Mouse (Mus musculus): ENCODE data around the gene Slc15a1. TPM values are rescaled to one million over a fixed set of nuclear protein-coding genes. Genes with fewer than 3 reads are reported as not detected.
A peak's percentile ranks its signal among the peaks of the same experiment; 100 is the strongest.

Slc15a1 gene
- polyA plus RNA-seq, 1 experiment from 2014 or later = 0.08 TPM

DNA sequence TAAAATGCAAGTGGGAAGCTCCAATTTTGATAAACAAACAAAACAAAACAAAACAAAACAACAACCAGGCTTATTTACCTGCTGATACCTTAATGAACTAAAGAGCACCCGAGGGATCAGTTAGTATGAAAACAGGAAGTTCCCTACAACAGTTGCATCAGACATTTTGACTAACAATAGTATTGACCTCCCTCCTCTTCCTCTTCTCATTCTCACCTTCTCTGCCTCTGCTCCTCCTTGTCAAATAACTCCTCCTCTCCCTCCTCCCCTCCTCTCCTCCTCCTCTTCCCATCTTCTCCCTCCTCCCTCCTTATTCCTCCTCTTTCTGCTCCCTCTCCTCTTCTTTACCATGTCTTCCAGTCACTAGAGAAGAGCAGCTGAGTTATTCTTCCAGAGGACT, 22.1 kb upstream of the Slc15a1 start:
- Histone ChIP-seq H3K27me3 (peaks cover 9% of the 10 kb centered on the region; the same call in 1 of the 2 replicates), H3K4me2 (no peak overlapping the region), H3K4me3 (no peak overlapping the region), H3K9me3 (no peaks in the 10 kb centered on the region), H3K9ac (no peak overlapping the region), H3K4me1 (no peaks in the 10 kb centered on the region), H3K36me3 (no peaks in the 10 kb centered on the region), H3K27ac (no peak overlapping the region)
- ATAC-seq (ENCODE audit: insufficient number of reproducible peaks, insufficient read depth, low FRiP score, low TSS enrichment, low read depth) = no peak
- WGBS = 71% methylated on average over 1 of the region's 1 CpGs

DNA sequence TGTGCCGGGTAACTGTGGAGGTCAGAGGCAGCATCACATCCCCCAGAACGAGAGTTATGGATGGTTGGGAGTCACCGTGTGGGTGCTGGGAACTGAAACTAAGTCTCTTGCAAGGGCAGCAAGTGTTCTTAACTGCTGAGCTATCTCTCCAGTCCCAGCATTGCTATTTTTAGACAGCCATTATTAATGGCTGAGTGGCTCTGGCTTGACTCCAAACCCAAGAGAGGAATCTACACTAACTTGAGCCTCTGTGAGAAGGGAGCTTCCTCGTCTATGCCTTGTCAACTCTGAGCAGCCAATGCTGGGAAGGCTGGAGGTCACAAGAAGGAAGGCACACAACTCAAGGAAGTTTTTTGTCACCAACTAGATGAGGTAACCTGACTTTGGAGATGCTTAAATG, 16.7 kb upstream of the Slc15a1 start:
- WGBS = 81% methylated on average over 4 of the region's 4 CpGs
- Histone ChIP-seq H3K9ac (no peak overlapping the region), H3K4me1 (no peaks in the 10 kb centered on the region), H3K4me2 (no peak overlapping the region), H3K27ac (no peak overlapping the region), H3K27me3 (no peaks in the 10 kb centered on the region; the same call in 1 of the 2 replicates), H3K4me3 (no peak overlapping the region), H3K9me3 (no peaks in the 10 kb centered on the region), H3K36me3 (no peaks in the 10 kb centered on the region)
- no peak for ATAC-seq (ENCODE audit: insufficient number of reproducible peaks, insufficient read depth, low FRiP score, low TSS enrichment, low read depth)

DNA sequence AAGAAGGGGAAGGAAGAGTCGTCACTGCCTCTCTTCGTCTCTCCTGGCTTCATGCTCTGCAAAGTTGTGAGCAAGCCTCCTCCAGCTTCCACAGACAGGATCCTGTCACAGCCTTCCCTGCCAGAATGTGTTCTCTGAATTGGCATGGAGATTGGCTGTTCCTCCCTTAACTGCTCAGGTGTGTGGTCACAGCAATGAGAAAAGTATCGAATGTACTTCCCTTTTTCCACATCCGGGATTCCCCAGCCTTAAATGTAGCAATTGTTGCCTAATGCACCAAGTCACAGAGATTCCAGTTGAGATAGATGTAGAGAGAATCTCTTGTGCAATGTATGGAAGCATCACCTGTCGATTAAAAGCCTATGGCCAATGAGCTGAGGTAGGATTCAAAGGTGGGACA, 11.8 kb upstream of the Slc15a1 start:
- no peak for ATAC-seq (ENCODE audit: insufficient number of reproducible peaks, insufficient read depth, low FRiP score, low TSS enrichment, low read depth)
- no peaks in the 10 kb centered on the region for H3K36me3 ChIP-seq
- 83% methylated on average over 5 of the region's 5 CpGs for WGBS
- no peak overlapping the region for H3K4me2 ChIP-seq
- H3K9me3 ChIP-seq = no peaks in the 10 kb centered on the region
- no peaks in the 10 kb centered on the region for H3K4me1 ChIP-seq
- H3K27ac ChIP-seq = no peak overlapping the region
- H3K27me3 ChIP-seq = no peaks in the 10 kb centered on the region; the same call in 1 of the 2 replicates
- H3K4me3 ChIP-seq = no peak overlapping the region
- no peak overlapping the region for H3K9ac ChIP-seq

DNA sequence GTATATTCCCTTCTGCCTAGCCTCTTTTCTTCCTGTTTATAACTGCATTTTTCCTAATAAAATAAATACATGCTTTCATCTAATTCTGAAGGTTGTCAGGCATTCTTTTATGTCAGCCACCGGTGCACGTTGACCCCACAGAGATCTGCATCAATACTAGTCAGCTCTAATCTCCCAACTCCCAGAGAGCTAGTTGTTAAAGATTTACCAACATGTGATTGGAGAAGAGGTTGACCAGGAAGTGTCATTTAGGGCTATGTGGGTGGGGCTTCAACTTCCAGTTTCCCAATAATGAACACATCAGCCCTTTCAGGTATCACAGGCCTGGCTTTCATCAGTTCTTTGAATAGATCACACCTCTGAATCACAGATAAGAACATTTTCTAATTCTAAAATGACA, 3.9 kb upstream of the Slc15a1 start:
- 68% methylated on average over 2 of the region's 2 CpGs for WGBS

DNA sequence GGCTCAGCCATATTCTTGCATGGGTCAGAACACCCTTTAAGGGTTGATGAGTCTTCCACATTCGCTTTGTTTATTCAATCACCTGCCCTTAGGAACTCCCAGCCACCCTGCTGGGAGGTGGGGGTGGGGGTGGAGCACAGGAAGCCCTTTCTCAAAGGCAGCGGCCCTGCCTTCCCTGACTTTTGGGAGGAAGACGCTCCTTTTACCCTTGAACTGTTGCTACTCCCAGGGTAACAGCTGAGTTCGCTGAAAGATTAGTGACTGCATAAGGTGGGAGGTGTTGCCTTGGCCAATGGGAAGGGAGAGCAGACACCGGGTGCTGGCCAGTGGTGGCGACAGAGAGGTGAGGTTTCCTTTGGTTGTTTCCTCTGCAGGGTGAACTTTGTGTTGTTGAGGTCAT, 1.3 kb upstream of the Slc15a1 start:
- Histone ChIP-seq H3K4me3 (no peak overlapping the region), H3K27me3 (peaks cover 51% of the 10 kb centered on the region), H3K9me3 (0 out of 2 replicates have a peak, but pooled peaks cover 2% of the 10 kb centered on the region), H3K36me3 (no peaks in the 10 kb centered on the region), H3K9ac (no peak overlapping the region), H3K4me2 (no peak overlapping the region), H3K4me1 (peaks cover 7% of the 10 kb centered on the region; the same call in 1 of the 2 replicates), H3K27ac (no peak overlapping the region)
- 16% methylated on average over 6 of the region's 6 CpGs for WGBS
- ATAC-seq (ENCODE audit: insufficient number of reproducible peaks, insufficient read depth, low FRiP score, low TSS enrichment, low read depth) = no peak

More for the DNA sequence above, 3.9 kb upstream of the Slc15a1 start:
- H3K4me2 ChIP-seq = no peak overlapping the region
- peaks cover 37% of the 10 kb centered on the region for H3K27me3 ChIP-seq
- no peaks in the 10 kb centered on the region for H3K36me3 ChIP-seq
- H3K4me1 ChIP-seq = peaks cover 7% of the 10 kb centered on the region; the same call in 1 of the 2 replicates
- no peak overlapping the region for H3K9ac ChIP-seq
- no peak for ATAC-seq (ENCODE audit: insufficient number of reproducible peaks, insufficient read depth, low FRiP score, low TSS enrichment, low read depth)
- H3K4me3 ChIP-seq = no peak overlapping the region
- 0 out of 2 replicates have a peak, but pooled peaks cover 2% of the 10 kb centered on the region for H3K9me3 ChIP-seq
- H3K27ac ChIP-seq = no peak overlapping the region

DNA sequence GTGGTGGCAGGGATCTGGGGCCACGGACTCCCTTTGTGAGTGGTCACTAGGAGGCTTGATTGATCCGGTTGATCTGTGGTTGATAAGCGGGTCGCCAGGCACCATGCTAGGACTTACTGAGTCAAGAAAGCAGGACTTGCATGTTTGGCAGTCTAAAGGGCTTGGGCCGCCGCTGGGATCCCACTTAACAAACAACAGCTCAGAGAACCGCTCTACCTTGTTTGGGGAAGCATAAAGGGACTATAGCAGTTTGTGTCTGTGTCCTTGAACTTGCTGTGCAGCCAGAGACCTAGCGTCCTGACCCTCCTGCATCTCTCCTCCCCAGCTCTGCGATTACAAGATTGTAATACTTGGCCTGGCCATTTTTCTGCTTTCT, 421 bp upstream of the Slc15a1 start:
- no peaks in the 10 kb centered on the region for H3K9me3 ChIP-seq
- 23% methylated on average over 9 of the region's 9 CpGs for WGBS
- no peaks in the 10 kb centered on the region for H3K36me3 ChIP-seq
- H3K4me1 ChIP-seq = peaks cover 7% of the 10 kb centered on the region; the same call in 1 of the 2 replicates
- ATAC-seq (ENCODE audit: insufficient number of reproducible peaks, insufficient read depth, low FRiP score, low TSS enrichment, low read depth) = no peak
- H3K4me2 ChIP-seq = peak overlapping the region; percentile 45; the same call in 1 of the 2 replicates
- peaks cover 51% of the 10 kb centered on the region for H3K27me3 ChIP-seq
- H3K9ac ChIP-seq = no peak overlapping the region
- no peak overlapping the region for H3K27ac ChIP-seq
- H3K4me3 ChIP-seq = no peak overlapping the region

DNA sequence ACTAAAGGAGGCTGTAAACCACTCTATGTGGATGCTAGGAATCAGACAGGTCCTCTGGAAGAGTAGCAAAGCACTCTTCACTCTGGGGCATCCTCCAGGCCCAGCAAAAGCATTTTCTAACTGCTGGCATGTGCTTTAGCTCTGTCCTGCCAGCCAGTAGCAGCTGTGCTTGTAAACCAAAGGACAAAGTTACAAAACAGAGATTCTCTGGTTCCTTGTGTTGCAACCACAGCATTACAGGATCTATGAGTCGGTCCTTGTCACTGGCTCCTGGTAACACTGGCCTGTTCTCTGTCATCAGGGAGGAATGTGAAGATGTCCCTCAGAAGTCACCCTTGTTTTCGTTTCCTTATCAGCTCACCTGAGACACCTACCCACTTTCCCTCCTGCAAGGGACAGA, 4.5 kb downstream of the Slc15a1 start:
- Histone ChIP-seq H3K4me3 (no peak overlapping the region), H3K36me3 (no peaks in the 10 kb centered on the region), H3K27ac (no peak overlapping the region), H3K9me3 (no peaks in the 10 kb centered on the region), H3K9ac (no peak overlapping the region), H3K4me1 (peaks cover 7% of the 10 kb centered on the region; the same call in 1 of the 2 replicates), H3K27me3 (peaks cover 31% of the 10 kb centered on the region), H3K4me2 (no peak overlapping the region)
- WGBS = 73% methylated on average over 2 of the region's 2 CpGs
- no peak for ATAC-seq (ENCODE audit: insufficient number of reproducible peaks, insufficient read depth, low FRiP score, low TSS enrichment, low read depth)

DNA sequence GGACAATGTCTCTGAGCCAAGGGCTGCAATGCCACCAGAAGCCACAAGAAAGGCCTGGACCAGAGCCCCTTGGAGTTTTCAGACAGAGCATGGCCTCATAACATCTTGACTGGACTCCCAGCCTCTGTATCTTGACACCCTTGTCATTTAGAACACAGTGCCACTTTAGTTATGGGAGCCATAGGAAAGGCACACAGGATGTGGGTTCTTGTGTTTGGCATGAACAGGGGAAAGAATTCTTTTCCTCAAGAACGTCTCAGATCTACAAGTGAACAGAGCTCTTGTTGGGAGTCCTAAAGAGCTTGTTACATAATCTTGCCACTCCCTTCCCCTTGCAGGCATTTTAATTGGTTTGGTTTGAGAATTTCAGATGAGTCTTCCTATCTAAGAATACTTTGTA, 5.3 kb downstream of the Slc15a1 start:
- no peak overlapping the region for H3K4me3 ChIP-seq
- no peak overlapping the region for H3K27ac ChIP-seq
- H3K9me3 ChIP-seq = no peaks in the 10 kb centered on the region
- H3K4me2 ChIP-seq = no peak overlapping the region
- peaks cover 3% of the 10 kb centered on the region; the same call in 1 of the 2 replicates for H3K4me1 ChIP-seq
- no peaks in the 10 kb centered on the region for H3K36me3 ChIP-seq
- WGBS = 41% methylated on average over 1 of the region's 1 CpGs
- ATAC-seq (ENCODE audit: insufficient number of reproducible peaks, insufficient read depth, low FRiP score, low TSS enrichment, low read depth) = no peak
- H3K27me3 ChIP-seq = peaks cover 23% of the 10 kb centered on the region
- H3K9ac ChIP-seq = no peak overlapping the region

DNA sequence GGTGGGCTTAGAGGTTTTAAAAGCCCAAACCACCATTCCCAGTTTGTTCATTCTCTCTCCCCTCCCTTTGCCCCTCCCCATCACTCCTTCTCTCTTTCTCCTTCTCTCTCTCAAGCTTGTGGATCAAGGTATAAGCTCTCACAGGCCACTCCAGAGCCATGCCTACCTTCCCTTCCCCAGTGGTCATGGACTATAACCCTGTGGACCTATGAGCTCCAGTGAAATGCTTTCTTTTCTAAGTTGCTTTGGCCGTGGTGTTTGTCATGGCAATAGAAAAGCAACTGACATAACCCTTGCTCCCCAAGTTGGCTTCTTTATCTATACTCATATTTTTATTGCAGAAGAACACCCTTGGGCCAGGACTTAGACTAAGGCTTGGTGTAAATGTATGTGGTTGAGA, 7.3 kb downstream of the Slc15a1 start:
- no peaks in the 10 kb centered on the region for H3K9me3 ChIP-seq
- H3K4me3 ChIP-seq = no peak overlapping the region
- H3K27ac ChIP-seq = no peak overlapping the region
- WGBS = 75% methylated on average over 1 of the region's 1 CpGs
- H3K4me2 ChIP-seq = no peak overlapping the region
- ATAC-seq (ENCODE audit: insufficient number of reproducible peaks, insufficient read depth, low FRiP score, low TSS enrichment, low read depth) = no peak
- H3K9ac ChIP-seq = no peak overlapping the region
- peaks cover 6% of the 10 kb centered on the region; the same call in 1 of the 2 replicates for H3K27me3 ChIP-seq
- H3K36me3 ChIP-seq = no peaks in the 10 kb centered on the region
- H3K4me1 ChIP-seq = no peaks in the 10 kb centered on the region

DNA sequence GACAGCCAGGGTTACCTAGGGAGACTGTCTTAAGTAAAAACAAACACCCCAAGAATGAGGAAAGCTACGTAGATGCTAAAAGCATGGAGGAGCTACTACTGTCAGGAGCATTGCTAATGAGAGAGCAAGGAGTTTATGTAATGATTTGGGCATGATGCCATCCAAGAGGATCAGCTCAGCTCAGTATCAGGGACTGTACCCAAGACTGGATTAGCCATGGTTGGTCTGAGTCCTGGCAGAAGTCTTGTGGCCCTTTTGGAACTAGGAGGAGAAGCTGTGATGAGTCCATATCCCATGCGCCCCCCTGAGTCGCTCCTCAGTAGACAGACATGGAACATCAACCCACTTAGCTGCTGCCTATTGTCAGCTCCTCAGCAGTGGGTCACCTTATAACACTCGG, 9.3 kb downstream of the Slc15a1 start:
- no peaks in the 10 kb centered on the region for H3K4me1 ChIP-seq
- ATAC-seq (ENCODE audit: insufficient number of reproducible peaks, insufficient read depth, low FRiP score, low TSS enrichment, low read depth) = no peak
- H3K27ac ChIP-seq = no peak overlapping the region
- H3K4me2 ChIP-seq = no peak overlapping the region
- no peak overlapping the region for H3K9ac ChIP-seq
- WGBS = 83% methylated on average over 4 of the region's 4 CpGs
- no peaks in the 10 kb centered on the region for H3K9me3 ChIP-seq
- peaks cover 10% of the 10 kb centered on the region for H3K27me3 ChIP-seq
- H3K4me3 ChIP-seq = no peak overlapping the region
- H3K36me3 ChIP-seq = no peaks in the 10 kb centered on the region

DNA sequence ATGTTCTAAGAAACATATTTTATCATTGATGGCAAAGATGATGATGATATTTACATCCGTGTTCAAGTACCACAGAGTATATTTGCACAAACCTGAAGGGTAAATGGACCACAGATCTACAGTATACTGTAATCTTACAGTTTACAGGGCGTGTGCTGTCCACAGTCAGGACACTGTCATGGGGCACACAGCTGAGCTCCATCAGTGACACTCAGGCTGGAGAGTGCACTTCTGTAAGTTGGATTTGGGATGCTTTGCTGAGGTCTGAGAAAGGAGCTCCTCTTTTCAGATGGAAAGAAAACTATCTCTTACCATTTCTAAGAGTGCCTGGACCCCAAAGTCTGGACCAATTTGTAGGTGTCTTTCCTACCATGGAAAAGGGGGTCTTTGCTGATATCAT, 9.9 kb downstream of the Slc15a1 start:
- Histone ChIP-seq H3K27me3 (peaks cover 10% of the 10 kb centered on the region), H3K9me3 (no peaks in the 10 kb centered on the region), H3K4me2 (no peak overlapping the region), H3K4me1 (no peaks in the 10 kb centered on the region), H3K9ac (no peak overlapping the region), H3K27ac (no peak overlapping the region), H3K36me3 (no peaks in the 10 kb centered on the region), H3K4me3 (no peak overlapping the region)
- WGBS = 82% methylated on average over 2 of the region's 2 CpGs
- no peak for ATAC-seq (ENCODE audit: insufficient number of reproducible peaks, insufficient read depth, low FRiP score, low TSS enrichment, low read depth)

DNA sequence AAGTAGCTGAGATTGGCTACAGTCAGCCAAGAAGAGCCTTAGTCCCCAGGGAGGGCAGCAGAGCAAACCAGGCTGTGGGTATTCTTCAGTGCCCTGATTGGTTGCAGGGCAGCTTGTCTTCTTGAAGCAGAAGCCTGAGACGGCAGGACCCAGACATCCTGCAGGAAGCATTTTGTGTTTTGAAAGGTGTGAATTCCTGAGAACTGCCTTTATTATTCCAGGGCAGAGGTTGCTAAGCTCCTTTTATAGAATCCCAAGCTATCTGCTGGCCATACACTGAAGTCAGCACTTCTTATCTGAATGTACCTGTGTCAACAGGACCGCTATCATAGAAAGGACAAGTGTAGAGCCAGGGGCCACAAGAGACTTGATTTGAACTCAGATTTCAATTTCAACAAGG, 10.8 kb downstream of the Slc15a1 start:
- H3K27ac ChIP-seq = no peak overlapping the region
- ATAC-seq (ENCODE audit: insufficient number of reproducible peaks, insufficient read depth, low FRiP score, low TSS enrichment, low read depth) = no peak
- no peak overlapping the region for H3K9ac ChIP-seq
- H3K4me2 ChIP-seq = no peak overlapping the region
- no peaks in the 10 kb centered on the region for H3K9me3 ChIP-seq
- no peaks in the 10 kb centered on the region for H3K4me1 ChIP-seq
- no peak overlapping the region for H3K4me3 ChIP-seq
- WGBS = 53% methylated on average over 2 of the region's 2 CpGs
- H3K36me3 ChIP-seq = no peaks in the 10 kb centered on the region
- H3K27me3 ChIP-seq = peaks cover 10% of the 10 kb centered on the region

DNA sequence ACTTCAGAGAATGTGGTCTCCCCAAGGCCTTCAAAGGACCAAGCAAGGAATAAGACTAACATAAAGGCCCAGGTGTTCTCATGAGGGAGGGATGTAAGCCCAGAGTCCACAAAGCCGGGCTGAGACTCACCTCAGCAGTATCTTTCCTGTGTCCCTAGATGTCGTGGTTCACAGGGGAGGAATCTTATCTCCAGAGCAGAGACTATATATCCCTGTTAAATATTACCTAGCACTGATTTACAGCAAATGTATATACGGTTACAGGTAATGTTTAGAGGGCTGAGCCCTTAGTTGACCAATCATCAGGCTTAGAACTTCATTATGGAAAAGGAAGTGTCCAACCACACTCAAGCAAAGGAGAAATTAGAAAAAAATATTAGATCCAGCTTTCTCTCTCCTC, 11.3 kb downstream of the Slc15a1 start:
- 68% methylated on average over 3 of the region's 3 CpGs for WGBS
- H3K9ac ChIP-seq = no peak overlapping the region
- H3K4me3 ChIP-seq = no peak overlapping the region
- no peaks in the 10 kb centered on the region for H3K36me3 ChIP-seq
- H3K27me3 ChIP-seq = peaks cover 10% of the 10 kb centered on the region
- no peak for ATAC-seq (ENCODE audit: insufficient number of reproducible peaks, insufficient read depth, low FRiP score, low TSS enrichment, low read depth)
- H3K4me1 ChIP-seq = no peaks in the 10 kb centered on the region
- H3K27ac ChIP-seq = no peak overlapping the region
- H3K9me3 ChIP-seq = no peaks in the 10 kb centered on the region
- no peak overlapping the region for H3K4me2 ChIP-seq

Data from embryonic facial prominence, embryonic 13.5 days (tissue).